Mouse (Mus musculus) gastrocnemius, postnatal 14 days (tissue): ENCODE data around the gene Bace1. TPM values are rescaled to one million over a fixed set of nuclear protein-coding genes. Genes with fewer than 3 reads are reported as not detected.

Experiments used
- DNase-seq: peaks from one replicate; pipeline ENCODE4 v3.0.0; 2021; ENCODE audit warnings: mixed read lengths
- intact Hi-C: fragments of 180-260 bp; cut with DNase I; formaldehyde crosslinking; loops from one replicate; pipeline ENCODE4 v1.15.1; 2025; ENCODE audit warnings: low total_unique reads
- long read RNA-seq, 2 experiments: library from polyadenylated mRNA; stranded (forward); transcript quantifications; one replicate each; pipeline ENCODE4 v2.0.0; 2021
- total RNA-seq, 2 experiments: library from RNA; stranded (reverse); gene quantifications; 2 replicates each; pipeline ENCODE4 v1.2.3; 2021

Bace1 gene
- 10 to 100 TPM; 41.0 to 55.8 TPM for total RNA-seq
- long read RNA-seq, experiment 1, full-length matches to known transcripts = 34 of 58 reads
- long read RNA-seq, experiment 1, partial matches to known transcripts = 5 of 58 reads
- long read RNA-seq, experiment 1, other reads (novel, unspliced or antisense) = 19 of 58 reads
- long read RNA-seq, experiment 2, full-length matches to known transcripts = 49 of 92 reads
- long read RNA-seq, experiment 2, partial matches to known transcripts = 6 of 92 reads
- long read RNA-seq, experiment 2, other reads (novel, unspliced or antisense) = 37 of 92 reads

- intact Hi-C loops = no loop called here
Observed at GRCm38 (mm10) chr9:45838434-45839138, at the start of gene Bace1. Gene Bace1 (plus strand): TSS chr9:45838580.

GRCm38 (mm10) chr9:45791456-45792142, 46.8 kb upstream of the Bace1 start:
- intact Hi-C loops = no loop called here
- DNase-seq = peak; percentile 2

More at GRCm38 (mm10) chr9:45838434-45839138, at the start of gene Bace1:
- DNase-seq = peak; percentile 88

GRCm38 (mm10) chr9:45792235-45792634, 46.1 kb upstream of the Bace1 start:
- DNase-seq = peak; percentile 0
- intact Hi-C loops = no loop called here

GRCm38 (mm10) chr9:45793697-45794096, 44.7 kb upstream of the Bace1 start:
- no peak for DNase-seq
- intact Hi-C loops = no loop called here

GRCm38 (mm10) chr9:45795722-45796121, 42.7 kb upstream of the Bace1 start:
- intact Hi-C loops = no loop called here
- peak; percentile 51 for DNase-seq

- DNase-seq = no peak
- intact Hi-C loops = no loop called here
Observed at GRCm38 (mm10) chr9:45797271-45797670, 41.1 kb upstream of the Bace1 start.

GRCm38 (mm10) chr9:45798467-45799164, 39.8 kb upstream of the Bace1 start:
- DNase-seq = peak; percentile 38
- intact Hi-C loops = no loop called here

GRCm38 (mm10) chr9:45799402-45799801, 39.0 kb upstream of the Bace1 start:
- intact Hi-C loops = no loop called here
- no peak for DNase-seq

- DNase-seq = no peak
- intact Hi-C loops = no loop called here
Observed at GRCm38 (mm10) chr9:45803070-45803774, 35.2 kb upstream of the Bace1 start.

GRCm38 (mm10) chr9:45806847-45807246, 31.5 kb upstream of the Bace1 start:
- intact Hi-C loops = no loop called here
- no peak for DNase-seq

GRCm38 (mm10) chr9:45807337-45807736, 31.0 kb upstream of the Bace1 start:
- intact Hi-C loops = no loop called here
- DNase-seq = no peak

- DNase-seq = peak; percentile 1
Observed at GRCm38 (mm10) chr9:45807761-45808160, 30.6 kb upstream of the Bace1 start.

GRCm38 (mm10) chr9:45811946-45812345, 26.4 kb upstream of the Bace1 start:
- DNase-seq = no peak
- intact Hi-C loops = no loop called here

More at GRCm38 (mm10) chr9:45807761-45808160, 30.6 kb upstream of the Bace1 start:
- intact Hi-C loops = no loop called here

- no peak for DNase-seq
- intact Hi-C loops = no loop called here
Observed at GRCm38 (mm10) chr9:45815113-45815512, 23.3 kb upstream of the Bace1 start.

GRCm38 (mm10) chr9:45815525-45815924, 22.9 kb upstream of the Bace1 start:
- intact Hi-C loops = no loop called here
- no peak for DNase-seq

- DNase-seq = no peak
- intact Hi-C loops = no loop called here
Observed at GRCm38 (mm10) chr9:45818406-45819011, 19.9 kb upstream of the Bace1 start.

GRCm38 (mm10) chr9:45827663-45828290, 10.6 kb upstream of the Bace1 start:
- intact Hi-C loops = no loop called here
- peak; percentile 25 for DNase-seq

GRCm38 (mm10) chr9:45828291-45828963, 10.0 kb upstream of the Bace1 start, which contains the start of gene Cep164:
Gene Cep164 (minus strand): TSS chr9:45828691.
- DNase-seq = peak; percentile 87
- intact Hi-C loops = no loop called here
